Mouse (Mus musculus) kidney, postnatal 4 days (tissue): ENCODE measurements around the gene Snu13.

Experiments used
- DNase-seq, 2 experiments: peaks; one replicate each; pipeline ENCODE4 v3.0.0; 2021; ENCODE audit warnings: mixed read lengths in 2 of 2

Snu13 gene

GRCm38 (mm10) chr15:82023965-82024635 is 23.3 kb downstream of the Snu13 start:
- DNase-seq, result no peak

GRCm38 (mm10) chr15:82022535-82023088 is 24.8 kb downstream of the Snu13 start:
- DNase-seq, result no peak

- no peak for DNase-seq
Observed at GRCm38 (mm10) chr15:82019288-82019687, 28.1 kb downstream of the Snu13 start.

GRCm38 (mm10) chr15:82017461-82017860 is 29.9 kb downstream of the Snu13 start:
- DNase-seq, result no peak

GRCm38 (mm10) chr15:82016830-82017229 is 30.6 kb downstream of the Snu13 start:
- no peak for DNase-seq

- peak; percentile 100 for DNase-seq
Observed at GRCm38 (mm10) chr15:82016101-82016808, 31.1 kb downstream of the Snu13 start.

- peak; percentile 48 to 64 for DNase-seq
Observed at GRCm38 (mm10) chr15:82015392-82016100, 31.9 kb downstream of the Snu13 start.

- no peak for DNase-seq
Observed at GRCm38 (mm10) chr15:82014745-82015391, 32.5 kb downstream of the Snu13 start.

- no peak for DNase-seq
Observed at GRCm38 (mm10) chr15:82011947-82012346, 35.5 kb downstream of the Snu13 start.

- DNase-seq, result no peak
Observed at GRCm38 (mm10) chr15:82004257-82004656, 43.1 kb downstream of the Snu13 start.

GRCm38 (mm10) chr15:81993992-81994391 is 53.4 kb downstream of the Snu13 start:
- no peak for DNase-seq

- DNase-seq, result no peak
Observed at GRCm38 (mm10) chr15:81990549-81990948, 56.8 kb downstream of the Snu13 start.
